Mouse (Mus musculus) cerebellum, adult 2 months (tissue): ENCODE data around the gene Astn1. TPM values are rescaled to one million over a fixed set of nuclear protein-coding genes. Genes with fewer than 3 reads are reported as not detected.

Experiments
- DNase-seq, 2 experiments: peaks; one replicate each; pipeline ENCODE4 v3.0.0; 2021
- H3K27ac ChIP-seq: fragments of 200-500 bp; 2 replicates; pipeline ENCODE4 v1.5.1; 2012; ENCODE audit warnings: low read length, control low read depth, inconsistent platforms; ENCODE audit not compliant: insufficient read depth
- H3K27me3 ChIP-seq: fragments of 200-500 bp; 2 replicates; pipeline ENCODE4 v1.6.1; 2012; ENCODE audit warnings: inconsistent platforms, mild to moderate bottlenecking, low read length, moderate library complexity; ENCODE audit not compliant: control insufficient read depth, insufficient read depth
- H3K4me1 ChIP-seq: fragments of 200-500 bp; 2 replicates; pipeline ENCODE4 v1.6.1; 2011; ENCODE audit warnings: low read length; ENCODE audit not compliant: control insufficient read depth, insufficient read depth
- H3K4me3 ChIP-seq: fragments of 200-500 bp; replicated peaks from 2 replicates; pipeline ENCODE3; 2011; ENCODE audit warnings: mild to moderate bottlenecking, low read depth, low read length, control low read depth; ENCODE audit not compliant: insufficient read depth
- CTCF ChIP-seq: fragments of 200-500 bp; IDR thresholded peaks from 2 replicates; pipeline ENCODE4 v1.5.1; 2011; ENCODE audit warnings: low read depth, mild to moderate bottlenecking, control low read depth, low read length, moderate library complexity, borderline replicate concordance; ENCODE audit not compliant: insufficient read depth
- POLR2A ChIP-seq: fragments of 200-500 bp; IDR thresholded peaks from 2 replicates; pipeline ENCODE4 v1.6.1; 2011; ENCODE audit warnings: low read length, control low read depth, borderline replicate concordance; ENCODE audit not compliant: insufficient read depth
- WGBS: fragments of 180-500 bp; shearing (Covaris S2); methylation state at CpG from one replicate; pipeline ENCODE4 v1.1.7; 2018; 5-methylcytosine and 5-hydroxymethylcytosine counted together
- polyA plus RNA-seq: library from polyadenylated mRNA; depleted of rRNA; stranded (reverse); fragments of >200 nt; gene quantifications from 2 replicates; pipeline ENCODE4 v1.2.3, GENCODE M21; 2012

Gene Astn1
- polyA plus RNA-seq, 1 experiment = 32.2 TPM

DNA sequence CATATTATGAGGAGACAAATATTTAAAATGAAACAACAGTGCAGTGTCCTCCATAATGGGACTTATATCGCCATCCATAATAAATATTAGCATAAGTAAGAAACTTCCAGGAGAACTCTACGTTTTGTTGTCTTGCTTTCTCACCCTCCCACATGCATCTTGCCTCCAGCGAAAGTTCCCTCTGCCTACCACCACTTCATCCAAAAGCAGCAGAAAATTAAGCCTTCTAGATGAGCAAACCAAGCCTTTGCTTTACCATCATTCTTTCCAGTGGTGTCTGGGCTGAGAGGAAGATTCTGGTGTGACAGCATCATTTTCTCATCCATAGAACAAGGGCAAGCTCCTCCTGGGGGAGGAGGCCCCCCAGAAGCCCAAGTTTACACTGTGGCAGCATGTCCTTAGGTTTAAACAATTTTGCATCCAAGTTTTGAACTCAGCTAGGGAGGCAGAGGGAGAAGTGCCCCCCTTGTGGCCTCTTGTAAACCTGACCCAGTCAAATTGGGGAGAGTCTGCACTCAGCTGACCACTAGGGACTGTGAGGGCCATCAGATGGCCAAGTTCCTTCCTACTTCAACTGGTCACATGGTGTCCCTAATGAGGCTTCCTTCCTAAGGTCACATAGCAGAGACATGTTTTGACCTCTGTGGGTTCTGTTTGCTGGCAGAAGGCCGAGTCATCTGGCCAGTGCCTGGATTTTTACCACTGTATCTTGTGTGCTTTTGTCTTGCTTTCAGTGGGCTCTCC lies 147.2 kb downstream of the Astn1 start:
- TF ChIP-seq POLR2A (no peak), CTCF (no peak)
- DNase-seq = no peak
- H3K27me3 ChIP-seq = no peaks in the 10 kb centered on the region
- H3K4me1 ChIP-seq = peaks cover 14% of the 10 kb centered on the region
- no peak overlapping the region for H3K4me3 ChIP-seq
- 92% methylated on average over 4 of the region's 4 CpGs for WGBS
- no peak overlapping the region for H3K27ac ChIP-seq

DNA sequence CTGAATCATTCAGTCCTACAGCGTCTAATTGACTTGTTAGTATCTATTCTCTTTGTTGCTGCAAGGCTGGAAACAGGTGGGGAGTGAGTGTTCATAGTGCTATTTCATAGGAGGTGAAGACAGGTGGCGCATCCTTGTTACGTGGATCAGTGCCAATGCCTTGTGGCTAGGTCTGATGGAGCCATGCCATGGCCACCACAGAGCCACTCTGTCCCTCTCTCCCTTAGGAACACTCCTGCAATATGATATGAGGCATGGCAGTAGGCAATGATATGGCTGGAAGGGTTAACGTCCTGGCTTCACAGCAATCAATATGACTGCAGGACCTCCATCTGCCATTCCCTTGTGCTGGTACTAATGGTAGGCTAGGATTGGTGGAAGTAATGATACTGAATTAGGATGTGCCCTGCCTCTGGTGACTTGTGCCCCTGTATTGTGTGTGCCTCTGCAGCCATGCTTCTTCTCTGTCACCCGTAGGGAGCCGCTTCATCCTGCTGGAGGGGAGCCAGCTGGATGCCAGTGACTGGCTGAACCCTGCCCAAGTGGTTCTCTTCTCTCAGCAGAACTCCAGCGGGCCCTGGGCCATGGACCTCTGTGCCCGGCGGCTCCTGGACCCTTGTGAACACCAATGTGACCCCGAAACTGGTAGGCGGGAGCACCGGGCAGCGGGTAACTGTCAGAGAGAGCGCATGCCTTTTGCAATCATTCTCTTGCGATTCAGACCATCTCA lies 148.6 kb downstream of the Astn1 start:
- no peak overlapping the region for H3K4me3 ChIP-seq
- peak; percentile 87 to 92 for DNase-seq
- no peaks in the 10 kb centered on the region for H3K27me3 ChIP-seq
- H3K27ac ChIP-seq = no peak overlapping the region
- peak; percentile 60; the same call in 1 of the 2 replicates for TF ChIP-seq CTCF
- TF ChIP-seq POLR2A = no peak
- WGBS = 14% methylated on average over 15 of the region's 15 CpGs
- H3K4me1 ChIP-seq = peaks cover 14% of the 10 kb centered on the region

DNA sequence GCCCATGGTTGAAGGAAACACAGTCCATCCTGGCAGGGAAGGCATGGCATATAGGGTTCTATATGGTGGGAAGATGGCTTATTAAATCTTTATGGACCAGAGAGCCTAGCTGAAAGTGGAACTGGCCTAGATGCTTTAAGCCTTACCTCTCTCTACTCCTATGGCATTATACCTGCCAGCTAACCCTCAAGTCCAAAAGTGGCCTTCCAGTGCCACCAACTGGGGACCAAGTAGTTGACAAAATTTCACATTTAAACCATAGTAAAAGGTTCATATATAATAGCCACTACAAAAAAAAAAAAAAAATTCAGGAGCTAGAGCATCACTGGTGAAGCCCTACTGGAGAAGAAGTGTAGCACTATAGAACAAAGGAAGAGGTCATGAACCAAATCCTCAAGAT lies 150.0 kb downstream of the Astn1 start:
- no peaks in the 10 kb centered on the region for H3K27me3 ChIP-seq
- DNase-seq = no peak
- H3K4me3 ChIP-seq = no peak overlapping the region
- H3K4me1 ChIP-seq = peaks cover 21% of the 10 kb centered on the region
- H3K27ac ChIP-seq = no peak overlapping the region
- TF ChIP-seq POLR2A (no peak), CTCF (peak; percentile 34; the same call in 1 of the 2 replicates)

DNA sequence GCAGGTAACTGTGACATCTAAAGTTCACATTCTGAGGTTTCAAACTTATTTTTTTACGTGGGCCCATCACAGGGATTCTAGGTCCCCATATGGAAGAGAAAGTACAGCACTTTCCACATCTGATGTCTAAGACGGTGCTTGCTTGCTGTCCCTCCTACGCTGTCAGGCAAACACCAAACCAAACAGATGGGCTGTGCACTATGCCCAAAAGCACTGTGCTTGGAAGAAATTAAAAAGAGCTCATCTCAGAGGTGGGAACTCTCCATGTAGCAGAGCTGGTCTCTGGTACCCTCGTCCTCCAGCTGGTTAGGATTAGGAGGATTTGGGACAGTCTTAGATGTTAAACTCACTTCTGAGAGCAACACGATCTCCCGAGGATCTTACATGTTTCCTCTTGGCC lies 150.6 kb downstream of the Astn1 start:
- no peak overlapping the region for H3K27ac ChIP-seq
- TF ChIP-seq CTCF (no peak), POLR2A (no peak)
- DNase-seq = no peak
- H3K4me1 ChIP-seq = peaks cover 21% of the 10 kb centered on the region
- no peak overlapping the region for H3K4me3 ChIP-seq
- WGBS = 87% methylated on average over 6 of the region's 6 CpGs
- H3K27me3 ChIP-seq = no peaks in the 10 kb centered on the region

DNA sequence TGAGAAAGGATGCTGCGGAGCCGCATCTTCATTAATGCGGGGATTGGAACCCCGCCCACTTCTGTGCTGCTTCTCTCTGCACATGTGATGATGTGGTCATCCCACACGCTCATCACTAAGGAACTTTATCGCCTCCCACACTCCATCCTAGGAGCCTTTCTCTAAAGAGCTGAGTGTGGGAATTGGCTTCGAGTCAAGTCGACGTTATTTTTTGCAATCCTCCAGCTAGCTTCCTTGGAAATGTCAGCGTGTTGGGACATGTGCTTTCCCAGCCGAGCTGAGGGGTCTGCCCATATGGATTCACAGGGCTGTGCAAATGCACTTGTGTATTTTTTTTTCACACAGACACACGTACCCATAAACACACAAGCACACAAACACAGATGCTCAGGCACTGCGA lies 151.5 kb downstream of the Astn1 start:
- no peak overlapping the region for H3K4me3 ChIP-seq
- no peaks in the 10 kb centered on the region for H3K27me3 ChIP-seq
- WGBS = 83% methylated on average over 13 of the region's 13 CpGs
- no peak for TF ChIP-seq POLR2A
- no peak for TF ChIP-seq CTCF
- peaks cover 21% of the 10 kb centered on the region for H3K4me1 ChIP-seq
- no peak for DNase-seq
- H3K27ac ChIP-seq = no peak overlapping the region

DNA sequence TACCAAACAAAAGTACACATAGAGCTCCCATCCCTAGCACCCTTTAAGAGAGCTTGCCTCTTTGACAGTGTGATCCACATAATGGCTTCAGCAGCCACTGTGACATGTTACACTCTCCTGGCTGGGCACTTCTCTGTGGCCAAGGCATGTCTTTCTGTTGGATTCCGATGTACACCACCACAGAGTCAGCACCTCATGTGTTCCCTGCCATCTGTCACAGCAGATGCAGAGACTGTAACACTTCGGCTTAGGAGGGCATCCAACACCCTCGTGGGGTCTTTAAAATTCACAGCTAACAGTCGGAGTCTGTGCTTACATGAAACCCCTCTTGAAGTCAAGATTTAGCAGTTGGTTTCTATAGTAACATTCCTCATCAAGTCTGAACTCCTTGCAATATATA lies 154.5 kb downstream of the Astn1 start:
- H3K27ac ChIP-seq = no peak overlapping the region
- 29% methylated on average over 4 of the region's 4 CpGs for WGBS
- TF ChIP-seq CTCF (no peak), POLR2A (no peak)

DNA sequence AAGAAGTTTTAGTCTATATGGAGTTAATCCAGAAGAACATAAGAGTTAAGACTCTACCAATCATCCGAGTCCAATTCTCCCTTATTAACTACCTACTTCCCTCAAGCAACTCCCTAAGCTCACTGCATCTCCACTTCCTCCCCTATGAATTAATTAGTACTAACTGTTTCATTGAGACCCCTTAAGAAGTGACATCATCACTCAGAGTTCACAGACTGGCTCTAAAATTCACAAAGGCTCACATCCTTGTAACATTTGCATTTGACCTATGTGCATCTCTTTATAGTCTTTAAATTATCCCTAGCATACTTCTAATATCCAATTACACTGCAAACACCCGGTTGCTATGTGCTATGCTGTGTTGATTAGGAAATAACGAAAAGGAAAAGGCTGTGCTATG lies 174.1 kb downstream of the Astn1 start:
- Histone ChIP-seq H3K4me3 (no peak overlapping the region), H3K27me3 (no peaks in the 10 kb centered on the region), H3K4me1 (peaks cover 3% of the 10 kb centered on the region), H3K27ac (no peak overlapping the region)
- 80% methylated on average over 3 of the region's 3 CpGs for WGBS
- TF ChIP-seq POLR2A = no peak
- TF ChIP-seq CTCF = no peak
- DNase-seq = no peak

More for the DNA sequence above, 154.5 kb downstream of the Astn1 start:
- no peak overlapping the region for H3K4me3 ChIP-seq
- peaks cover 7% of the 10 kb centered on the region for H3K4me1 ChIP-seq
- DNase-seq = peak in 1 of 2 experiments; percentile 34
- H3K27me3 ChIP-seq = no peaks in the 10 kb centered on the region

DNA sequence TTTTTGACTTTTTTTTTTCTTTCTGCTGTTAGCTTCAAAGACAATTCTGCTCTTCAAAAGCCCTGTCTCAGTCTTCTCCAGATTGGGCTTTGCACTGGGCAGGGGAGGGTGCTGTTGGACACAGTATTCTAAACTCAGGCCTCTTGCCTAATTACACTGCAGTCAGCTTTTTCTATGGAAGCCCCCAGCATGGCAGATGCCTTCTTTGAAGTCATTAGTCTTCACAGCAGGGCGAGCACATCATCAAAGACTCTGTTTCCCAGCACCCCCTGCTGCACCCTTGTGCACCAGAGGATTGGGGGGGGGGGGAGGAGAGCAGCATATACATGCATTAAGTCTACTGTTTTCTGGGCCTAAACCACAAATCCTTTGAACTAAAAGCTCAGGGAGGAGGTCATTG lies 174.8 kb downstream of the Astn1 start:
- WGBS = 69% methylated on average over 1 of the region's 1 CpGs
- TF ChIP-seq POLR2A = no peak
- TF ChIP-seq CTCF = no peak
- H3K27me3 ChIP-seq = no peaks in the 10 kb centered on the region

More for the DNA sequence above, 174.8 kb downstream of the Astn1 start:
- Histone ChIP-seq H3K4me1 (no peaks in the 10 kb centered on the region), H3K4me3 (no peak overlapping the region), H3K27ac (no peak overlapping the region)
- DNase-seq = no peak
